Mouse (Mus musculus): ENCODE measurements around the gene Mthfd1l. TPM values are rescaled to one million over a fixed set of nuclear protein-coding genes. Genes with fewer than 3 reads are reported as not detected.

Gene Mthfd1l
- polyA plus RNA-seq, 1 experiment: 45.9 TPM

- H3K4me3 ChIP-seq: no peak overlapping the region
- H3ac ChIP-seq (ENCODE audit: control insufficient read depth, insufficient read length): no peak overlapping the region
- peaks cover 9% of the 10 kb centered on the region for H3K27me3 ChIP-seq (ENCODE audit: control insufficient read depth, insufficient read depth, insufficient read length)
- no peaks in the 10 kb centered on the region for H3K79me2 ChIP-seq (ENCODE audit: control insufficient read depth, insufficient read depth)
- H3K36me3 ChIP-seq (ENCODE audit: control insufficient read depth, insufficient read depth): no peaks in the 10 kb centered on the region
- TF ChIP-seq USF1 (IDR thresholded peaks at IDR 0.05; ENCODE audit: low read depth) (no peak), POLR2AphosphoS2 (IDR thresholded peaks at IDR 0.05; ENCODE audit: insufficient read length, low read depth) (no peak), MAX (IDR thresholded peaks at IDR 0.05; ENCODE audit: low read depth) (no peak), REST (IDR thresholded peaks at IDR 0.05; ENCODE audit: insufficient read depth, insufficient read length) (no peak), SRF (IDR thresholded peaks at IDR 0.05; ENCODE audit: control insufficient read depth, insufficient read length, low read depth) (no peak), MYOD1 (IDR thresholded peaks at IDR 0.05; ENCODE audit: control insufficient read depth in 1 of 3, insufficient read length in 2 of 3, low read depth in 2 of 3) (no peak), TCF3 (IDR thresholded peaks at IDR 0.05; ENCODE audit: insufficient read length, low read depth) (no peak)
- H3K4me2 ChIP-seq (ENCODE audit: low read depth): no peak overlapping the region
These were observed 36.1 kb upstream of the Mthfd1l start for GRCm38 (mm10) chr10:3936864-3937263.

GRCm38 (mm10) chr10:3939895-3940595 lies 32.9 kb upstream of the Mthfd1l start:
- TF ChIP-seq REST (IDR thresholded peaks at IDR 0.05; ENCODE audit: insufficient read depth, insufficient read length): no peak
- no peak for TF ChIP-seq CEBPB (IDR thresholded peaks at IDR 0.05; ENCODE audit: insufficient read depth, poor library complexity, severe bottlenecking)
- no peak for TF ChIP-seq TCF3 (IDR thresholded peaks at IDR 0.05; ENCODE audit: insufficient read length, low read depth)
- TF ChIP-seq MAX (IDR thresholded peaks at IDR 0.05; ENCODE audit: low read depth): no peak
- no peak for TF ChIP-seq SRF (IDR thresholded peaks at IDR 0.05; ENCODE audit: control insufficient read depth, insufficient read length, low read depth)
- TF ChIP-seq MYOG (IDR thresholded peaks at IDR 0.05; ENCODE audit: control insufficient read depth in 1 of 3, insufficient read depth in 1 of 3, insufficient read length in 2 of 3, low read depth in 2 of 3): no peak
- TF ChIP-seq POLR2AphosphoS2 (IDR thresholded peaks at IDR 0.05; ENCODE audit: insufficient read length, low read depth): no peak
- no peak for TF ChIP-seq POLR2A (IDR thresholded peaks at IDR 0.05; ENCODE audit: insufficient read length, low read depth)
- TF ChIP-seq USF1 (IDR thresholded peaks at IDR 0.05; ENCODE audit: low read depth): no peak
- Histone ChIP-seq H3K79me2 (ENCODE audit: control insufficient read depth, insufficient read depth) (no peaks in the 10 kb centered on the region), H3K4me2 (ENCODE audit: low read depth) (no peak overlapping the region), H3K27me3 (ENCODE audit: control insufficient read depth, insufficient read depth, insufficient read length) (peaks cover 9% of the 10 kb centered on the region), H3K4me3 (no peak overlapping the region), H3K36me3 (ENCODE audit: control insufficient read depth, insufficient read depth) (no peaks in the 10 kb centered on the region), H3ac (ENCODE audit: control insufficient read depth, insufficient read length) (no peak overlapping the region)

- Histone ChIP-seq H3ac (ENCODE audit: control insufficient read depth, insufficient read length) (no peak overlapping the region), H3K36me3 (ENCODE audit: control insufficient read depth, insufficient read depth) (no peaks in the 10 kb centered on the region), H3K4me2 (ENCODE audit: low read depth) (no peak overlapping the region), H3K27me3 (ENCODE audit: control insufficient read depth, insufficient read depth, insufficient read length) (peaks cover 9% of the 10 kb centered on the region), H3K4me3 (no peak overlapping the region), H3K79me2 (ENCODE audit: control insufficient read depth, insufficient read depth) (no peaks in the 10 kb centered on the region)
- no peak for TF ChIP-seq MYOD1 (IDR thresholded peaks at IDR 0.05; ENCODE audit: control insufficient read depth in 1 of 3, insufficient read length in 2 of 3, low read depth in 2 of 3)
- TF ChIP-seq E2F4 (IDR thresholded peaks at IDR 0.05; ENCODE audit: insufficient read depth): no peak
- no peak for TF ChIP-seq POLR2AphosphoS2 (IDR thresholded peaks at IDR 0.05; ENCODE audit: insufficient read length, low read depth)
- no peak for TF ChIP-seq MAX (IDR thresholded peaks at IDR 0.05; ENCODE audit: low read depth)
These were observed 32.3 kb upstream of the Mthfd1l start for GRCm38 (mm10) chr10:3940596-3940975.

GRCm38 (mm10) chr10:3941054-3941757 lies 31.7 kb upstream of the Mthfd1l start:
- TF ChIP-seq TCF3 (IDR thresholded peaks at IDR 0.05; ENCODE audit: insufficient read length, low read depth) (no peak), MYOD1 (IDR thresholded peaks at IDR 0.05; ENCODE audit: control insufficient read depth in 1 of 3, insufficient read length in 2 of 3, low read depth in 2 of 3) (no peak), USF1 (IDR thresholded peaks at IDR 0.05; ENCODE audit: low read depth) (no peak), POLR2AphosphoS2 (IDR thresholded peaks at IDR 0.05; ENCODE audit: insufficient read length, low read depth) (no peak), E2F4 (IDR thresholded peaks at IDR 0.05; ENCODE audit: insufficient read depth) (no peak), MAX (IDR thresholded peaks at IDR 0.05; ENCODE audit: low read depth) (no peak), REST (IDR thresholded peaks at IDR 0.05; ENCODE audit: insufficient read depth, insufficient read length) (no peak), POLR2A (IDR thresholded peaks at IDR 0.05; ENCODE audit: insufficient read length, low read depth) (no peak), TCF12 (IDR thresholded peaks at IDR 0.05; ENCODE audit: insufficient read depth, poor library complexity, severe bottlenecking) (no peak), SRF (IDR thresholded peaks at IDR 0.05; ENCODE audit: control insufficient read depth, insufficient read length, low read depth) (no peak)
- no peak overlapping the region for H3K4me2 ChIP-seq (ENCODE audit: low read depth)
- H3K36me3 ChIP-seq (ENCODE audit: control insufficient read depth, insufficient read depth): no peaks in the 10 kb centered on the region

GRCm38 (mm10) chr10:3942289-3942688 lies 30.6 kb upstream of the Mthfd1l start:
- no peaks in the 10 kb centered on the region for H3K36me3 ChIP-seq (ENCODE audit: control insufficient read depth, insufficient read depth)
- no peak overlapping the region for H3K4me3 ChIP-seq
- no peak overlapping the region for H3ac ChIP-seq (ENCODE audit: control insufficient read depth, insufficient read length)
- no peak for TF ChIP-seq POLR2A (IDR thresholded peaks at IDR 0.05; ENCODE audit: insufficient read length, low read depth)
- no peak for TF ChIP-seq POLR2AphosphoS2 (IDR thresholded peaks at IDR 0.05; ENCODE audit: insufficient read length, low read depth)
- TF ChIP-seq USF1 (IDR thresholded peaks at IDR 0.05; ENCODE audit: low read depth): no peak
- no peak for TF ChIP-seq E2F4 (IDR thresholded peaks at IDR 0.05; ENCODE audit: insufficient read depth)
- TF ChIP-seq TCF12 (IDR thresholded peaks at IDR 0.05; ENCODE audit: insufficient read depth, poor library complexity, severe bottlenecking): no peak
- no peak for TF ChIP-seq SRF (IDR thresholded peaks at IDR 0.05; ENCODE audit: control insufficient read depth, insufficient read length, low read depth)
- no peak for TF ChIP-seq MAX (IDR thresholded peaks at IDR 0.05; ENCODE audit: low read depth)
- no peak for TF ChIP-seq MYOG (IDR thresholded peaks at IDR 0.05; ENCODE audit: control insufficient read depth in 1 of 3, insufficient read depth in 1 of 3, insufficient read length in 2 of 3, low read depth in 2 of 3)
- no peak for TF ChIP-seq REST (IDR thresholded peaks at IDR 0.05; ENCODE audit: insufficient read depth, insufficient read length)
- TF ChIP-seq CEBPB (IDR thresholded peaks at IDR 0.05; ENCODE audit: insufficient read depth, poor library complexity, severe bottlenecking): no peak
- TF ChIP-seq TCF3 (IDR thresholded peaks at IDR 0.05; ENCODE audit: insufficient read length, low read depth): no peak
- no peak overlapping the region for H3K4me2 ChIP-seq (ENCODE audit: low read depth)
- no peaks in the 10 kb centered on the region for H3K79me2 ChIP-seq (ENCODE audit: control insufficient read depth, insufficient read depth)
- peaks cover 19% of the 10 kb centered on the region for H3K27me3 ChIP-seq (ENCODE audit: control insufficient read depth, insufficient read depth, insufficient read length)

More at GRCm38 (mm10) chr10:3941054-3941757, 31.7 kb upstream of the Mthfd1l start:
- Histone ChIP-seq H3K4me3 (no peak overlapping the region), H3K27me3 (ENCODE audit: control insufficient read depth, insufficient read depth, insufficient read length) (peaks cover 11% of the 10 kb centered on the region), H3ac (ENCODE audit: control insufficient read depth, insufficient read length) (no peak overlapping the region), H3K79me2 (ENCODE audit: control insufficient read depth, insufficient read depth) (no peaks in the 10 kb centered on the region)

Measured in myocyte (in vitro differentiated cells).